Mouse (Mus musculus) erythroblast, embryonic 14.5 days (primary cell): ENCODE results near the gene Rnf220.

Experiments used
- GATA1 ChIP-seq: IDR thresholded peaks from 2 replicates; pipeline ENCODE4 v1.6.1; 2012; ENCODE audit warnings: low read length, inconsistent platforms, mixed read lengths
- TAL1 ChIP-seq: IDR thresholded peaks from 3 replicates; pipeline ENCODE4 v1.6.1; 2012; ENCODE audit warnings: low read length, inconsistent platforms, mixed read lengths

DNA sequence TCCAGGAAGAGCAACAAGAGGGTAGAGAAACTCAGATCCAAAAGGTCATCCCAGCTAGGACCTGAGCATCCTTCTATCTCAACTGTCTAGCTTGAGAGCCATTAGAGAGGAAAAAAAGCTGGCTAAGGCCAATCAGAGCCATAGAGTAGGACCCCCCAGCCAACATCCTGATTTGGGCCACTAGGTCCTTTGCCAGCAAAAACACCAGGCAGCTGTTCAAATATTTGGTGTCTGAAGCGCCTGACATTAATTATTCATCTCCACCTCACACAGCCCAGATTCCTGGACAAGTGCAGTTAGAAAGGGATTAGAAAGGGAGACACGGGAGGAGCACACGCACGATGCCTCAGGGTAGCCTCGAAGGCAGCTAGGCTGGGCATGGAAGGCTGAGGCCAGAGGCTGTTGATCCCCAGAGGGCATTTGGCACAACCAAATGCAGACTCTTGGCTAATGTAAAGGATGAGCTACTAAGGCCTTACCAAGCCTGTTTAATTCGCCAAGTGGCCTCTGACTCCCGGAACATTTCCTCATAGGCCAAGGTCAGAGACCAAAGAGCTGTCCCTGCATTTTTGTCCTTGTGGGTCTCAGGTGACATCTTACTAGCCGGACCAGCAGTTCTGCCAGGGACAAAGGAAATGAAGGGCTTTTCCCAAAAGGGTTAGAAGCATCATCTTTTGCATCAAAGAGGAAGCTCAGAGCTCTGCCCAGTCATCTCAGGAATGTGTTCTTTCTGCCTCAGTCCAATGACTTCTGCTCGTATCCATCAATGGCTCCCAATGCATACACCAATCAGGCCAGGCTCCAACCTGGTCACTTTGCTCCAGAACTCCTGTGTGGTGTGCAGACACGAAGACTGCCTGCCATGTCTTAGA lies 218.2 kb downstream of the Rnf220 start:
- TF ChIP-seq GATA1 (no peak), TAL1 (no peak)
